Comparison of ENCODE assay signal across 6 mouse cellular contexts in the genomic region with DNA sequence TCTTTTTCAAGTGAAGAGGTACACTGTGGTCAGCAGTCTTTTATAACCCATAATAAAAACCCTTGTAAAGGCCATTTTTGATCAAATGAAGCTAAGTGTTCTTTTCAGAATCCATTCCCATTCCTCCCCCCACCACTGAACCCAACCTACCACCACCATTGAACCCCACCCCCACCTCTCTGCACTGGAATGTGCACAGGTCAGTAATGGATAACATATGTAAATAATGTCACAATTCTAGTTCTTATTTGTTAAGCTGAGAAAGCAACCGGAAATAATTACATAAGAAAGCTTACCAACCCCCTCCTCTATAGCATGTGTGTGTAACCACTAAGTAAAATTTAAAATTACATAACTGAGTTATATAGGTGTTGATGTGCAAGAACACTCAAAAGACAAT.
DNase-seq lines count a peak whose midpoint lies in the region; ATAC-seq and TF ChIP-seq lines count a peak whose summit lies in the region.
"Not testable (repeated sequence)": the region's sequence is repeated elsewhere in the genome, so short reads cannot be mapped to it uniquely, and the experiment has no call there.

No protein-coding gene starts in this region.

- H3K27ac ChIP-seq in intestine, embryonic 15.5 days; liver, embryonic 11.5 days (ENCODE audit: low read depth, low read length); liver, embryonic 14.5 days; liver, postnatal 0 days (ENCODE audit: low read depth); lung, postnatal 0 days (ENCODE audit: low read length); stomach, embryonic 15.5 days: not testable (repeated sequence)

- H3K9me3 ChIP-seq in intestine, embryonic 15.5 days; liver, embryonic 11.5 days (ENCODE audit: control insufficient read depth, low read length); liver, embryonic 14.5 days (ENCODE audit: control insufficient read depth, low read length); liver, postnatal 0 days (ENCODE audit: low read length); lung, postnatal 0 days (ENCODE audit: low read length); stomach, embryonic 15.5 days: not testable (repeated sequence)

- 67% methylated on average over 1 of the region's 1 CpGs for WGBS in intestine, embryonic 15.5 days
- 68% methylated on average over 1 of the region's 1 CpGs for WGBS in liver, embryonic 11.5 days
- WGBS in liver, embryonic 14.5 days (ENCODE audit: insufficient replicate concordance): 64% methylated on average over 1 of the region's 1 CpGs
- 51% methylated on average over 1 of the region's 1 CpGs for WGBS in liver, postnatal 0 days (ENCODE audit: insufficient replicate concordance)
- WGBS in lung, postnatal 0 days: 51% methylated on average over 1 of the region's 1 CpGs
- WGBS in stomach, embryonic 15.5 days: 58% methylated on average over 1 of the region's 1 CpGs

- peak; percentile 69; the same call in 1 of the 2 replicates for ATAC-seq in intestine, embryonic 15.5 days
- ATAC-seq in liver, embryonic 11.5 days (replicated peaks; ENCODE audit: low FRiP score): peak; percentile 53; the same call in 1 of the 2 replicates
- peak; percentile 52; the same call in 1 of the 2 replicates for ATAC-seq in liver, embryonic 14.5 days (ENCODE audit: insufficient read depth)
- ATAC-seq in liver, postnatal 0 days: peak; percentile 84
- peak; percentile 66 for ATAC-seq in lung, postnatal 0 days
- peak; percentile 39; the same call in 1 of the 2 replicates for ATAC-seq in stomach, embryonic 15.5 days (ENCODE audit: insufficient read depth, low FRiP score, low read depth)

- not testable (repeated sequence) for DNase-seq in liver, embryonic 11.5 days (ENCODE audit: low spot score); liver, embryonic 14.5 days (ENCODE audit: low read depth in 3 of 3, low spot score in 3 of 3); liver, postnatal 0 days
- peak; percentile 38 for DNase-seq in lung, postnatal 0 days (ENCODE audit: low spot score)

- not testable (repeated sequence) for H3K4me2 ChIP-seq in intestine, embryonic 15.5 days (replicated peaks); liver, embryonic 11.5 days; liver, embryonic 14.5 days (ENCODE audit: low read depth); liver, postnatal 0 days (ENCODE audit: low read depth, low read length); lung, postnatal 0 days (replicated peaks; ENCODE audit: low read depth, low read length); stomach, embryonic 15.5 days

- not testable (repeated sequence) for H3K4me3 ChIP-seq in intestine, embryonic 15.5 days (replicated peaks); liver, embryonic 11.5 days (ENCODE audit: low read depth, low read length); liver, embryonic 14.5 days (ENCODE audit: insufficient read depth in 1 of 2, low read depth in 2 of 2, low read length in 2 of 2); liver, postnatal 0 days (ENCODE audit: low read depth, low read length); lung, postnatal 0 days (ENCODE audit: low read depth, low read length); stomach, embryonic 15.5 days (replicated peaks)

- H3K27me3 ChIP-seq in intestine, embryonic 15.5 days (replicated peaks); liver, embryonic 11.5 days (replicated peaks; ENCODE audit: control insufficient read depth, insufficient read depth, low read length); liver, embryonic 14.5 days (ENCODE audit: control insufficient read depth, insufficient read depth, low read length); liver, postnatal 0 days (ENCODE audit: insufficient read depth, low read length); lung, postnatal 0 days (replicated peaks; ENCODE audit: insufficient read depth, low read length); stomach, embryonic 15.5 days (replicated peaks): not testable (repeated sequence)

- H3K9ac ChIP-seq in intestine, embryonic 15.5 days; liver, embryonic 11.5 days (ENCODE audit: low read depth, low read length); liver, embryonic 14.5 days (replicated peaks); liver, postnatal 0 days (replicated peaks); lung, postnatal 0 days (replicated peaks; ENCODE audit: low read depth); stomach, embryonic 15.5 days: not testable (repeated sequence)

- not testable (repeated sequence) for H3K4me1 ChIP-seq in intestine, embryonic 15.5 days (replicated peaks); liver, embryonic 11.5 days (replicated peaks; ENCODE audit: control insufficient read depth, insufficient read depth, low read length); liver, embryonic 14.5 days (replicated peaks; ENCODE audit: control insufficient read depth in 2 of 2, insufficient read depth in 2 of 2, low read length in 1 of 2); lung, postnatal 0 days (ENCODE audit: insufficient read depth, low read depth, low read length); stomach, embryonic 15.5 days
- peaks cover 12% of the 10 kb centered on the region for H3K4me1 ChIP-seq in liver, postnatal 0 days (ENCODE audit: insufficient read depth)

- not testable (repeated sequence) for TF ChIP-seq EP300 in liver, embryonic 14.5 days (IDR thresholded peaks at IDR 0.05; ENCODE audit: low read depth); lung, postnatal 0 days (IDR thresholded peaks at IDR 0.05)
- TF ChIP-seq EP300 in liver, postnatal 0 days (IDR thresholded peaks at IDR 0.05; ENCODE audit: low read depth): peak; percentile 29; the same call in 1 of the 2 replicates

- TF ChIP-seq CTCF in liver, embryonic 14.5 days (IDR thresholded peaks at IDR 0.05; ENCODE audit: low read depth); liver, postnatal 0 days (IDR thresholded peaks at IDR 0.05; ENCODE audit: low read depth); lung, postnatal 0 days (IDR thresholded peaks at IDR 0.05): not testable (repeated sequence)

- H3K36me3 ChIP-seq in intestine, embryonic 15.5 days; liver, embryonic 11.5 days (ENCODE audit: control insufficient read depth, insufficient read depth, low read length); liver, embryonic 14.5 days (replicated peaks; ENCODE audit: control insufficient read depth, insufficient read depth, low read depth); liver, postnatal 0 days (replicated peaks; ENCODE audit: insufficient read depth, low read length); lung, postnatal 0 days (ENCODE audit: insufficient read depth, low read length); stomach, embryonic 15.5 days: not testable (repeated sequence)
